Mouse (Mus musculus): Measurements from ENCODE around the gene Arrdc5.

Gene Arrdc5

DNA sequence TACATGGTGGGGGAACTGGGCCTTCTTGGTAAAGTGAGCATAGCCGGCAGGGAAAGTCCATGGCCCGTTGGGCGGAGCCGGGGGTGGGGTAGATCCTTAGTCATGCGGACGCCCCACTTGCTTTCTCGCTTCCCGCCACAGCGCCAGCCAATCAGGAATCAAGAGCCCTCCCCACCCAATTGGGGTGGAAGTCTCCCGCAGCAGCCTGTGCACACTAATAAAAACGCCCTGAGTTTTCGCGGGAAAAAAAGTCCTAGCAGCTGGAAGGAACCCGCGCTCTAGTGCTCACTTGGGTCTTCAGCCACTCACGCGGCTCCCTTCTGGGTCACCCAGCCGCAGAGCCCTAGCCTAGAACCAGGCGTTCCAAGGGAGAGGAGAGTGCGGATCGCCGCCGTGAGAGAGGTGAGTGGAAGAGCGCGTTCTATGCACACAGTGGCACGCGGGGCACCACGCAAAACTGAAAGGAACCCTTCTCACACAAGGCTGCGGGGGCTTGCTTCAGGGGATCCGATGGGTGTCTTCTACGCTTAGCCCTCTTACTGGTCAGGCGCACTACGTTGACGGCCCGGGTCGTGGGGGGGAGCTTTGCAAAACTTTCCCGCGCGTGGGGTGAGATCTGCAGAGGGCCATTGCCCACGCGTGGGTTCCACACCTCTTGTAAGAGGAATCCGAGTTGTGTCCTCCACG is 3.2 kb upstream of the Arrdc5 start, which contains the start of gene Uhrf1:
TSS of gene Uhrf1 (plus strand) at position 162 of the 687 bp plus-strand sequence.
- peak; percentile 23 for DNase-seq

GRCm38 (mm10) chr17:56302363-56302996 is 2.4 kb upstream of the Arrdc5 start:
- DNase-seq: no peak

- DNase-seq: no peak
Observed at GRCm38 (mm10) chr17:56298238-56298637, 1.8 kb downstream of the Arrdc5 start.

DNA sequence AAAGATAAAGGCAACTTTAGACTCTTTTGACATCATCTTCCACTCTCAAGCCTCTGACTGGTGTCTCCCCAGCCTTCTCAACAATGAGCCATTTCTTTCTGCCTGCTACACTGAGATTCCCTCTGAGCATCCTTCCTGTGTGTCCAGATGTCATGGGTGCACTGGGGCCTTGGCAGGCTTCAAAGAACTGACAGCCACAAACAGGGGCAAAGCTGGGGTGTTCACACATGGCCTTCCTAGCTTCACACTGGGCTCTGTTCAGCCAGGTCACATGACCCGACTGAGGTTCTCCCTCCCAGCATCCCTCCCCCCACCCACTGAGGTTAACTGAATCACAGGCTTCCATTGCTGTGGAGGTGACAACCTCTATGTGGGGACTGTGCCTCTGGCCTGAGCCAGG is 3.9 kb downstream of the Arrdc5 start:
- DNase-seq: no peak

GRCm38 (mm10) chr17:56294241-56294640 is 5.8 kb downstream of the Arrdc5 start:
- peak; percentile 46 for DNase-seq

DNA sequence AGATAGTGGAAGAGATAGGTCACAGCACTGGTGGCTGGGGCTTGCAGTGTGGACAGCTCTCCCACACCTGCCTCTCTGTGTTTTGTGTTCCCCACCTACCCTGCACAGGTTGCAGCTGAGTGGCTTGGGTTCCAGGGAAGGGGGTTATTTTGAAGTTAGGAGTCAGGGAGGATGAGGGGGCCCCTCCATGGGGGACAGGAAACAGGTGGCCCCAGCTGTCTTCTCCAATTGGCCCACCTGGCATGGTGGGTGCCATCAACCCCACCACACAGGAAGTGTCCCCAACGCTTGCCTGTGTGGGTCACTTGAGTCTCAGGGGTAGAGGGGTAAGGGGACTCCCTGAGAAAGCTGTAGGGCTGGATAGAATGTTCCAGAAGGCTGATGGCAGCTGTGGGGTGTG is 6.8 kb downstream of the Arrdc5 start:
- no peak for DNase-seq

DNA sequence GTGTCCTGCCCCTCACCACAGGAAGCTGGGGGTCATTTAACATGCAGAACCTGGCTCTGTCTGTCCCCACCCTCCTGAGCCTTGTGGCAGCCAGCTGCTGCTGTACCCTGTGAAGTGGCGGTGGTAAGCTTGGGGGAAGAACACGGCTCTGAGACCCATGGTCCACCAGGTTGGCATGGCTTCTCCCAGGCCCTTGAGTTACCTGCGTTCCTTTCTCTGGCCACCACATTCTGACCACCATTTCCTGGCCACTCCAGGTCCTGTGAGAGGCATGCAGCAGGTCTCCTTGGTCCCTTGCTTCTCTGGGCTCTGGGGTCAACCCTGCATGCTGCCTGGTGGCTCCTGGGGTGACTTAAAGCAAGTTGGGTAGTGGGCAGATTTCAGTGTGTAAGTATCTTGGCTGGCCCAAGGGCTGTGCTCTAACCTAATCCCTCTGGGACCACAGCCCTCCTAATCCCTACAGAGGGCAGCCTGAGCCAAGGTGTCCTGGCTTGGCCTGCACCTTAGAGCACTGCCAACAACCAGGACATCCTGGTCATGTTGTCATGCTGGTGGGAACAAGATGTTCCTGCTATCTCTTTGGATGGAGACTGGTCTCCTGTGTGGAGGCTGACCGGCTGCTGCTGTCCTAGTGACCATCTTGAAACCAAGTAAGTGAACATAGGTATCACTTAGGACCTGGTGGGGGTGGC is 7.4 kb downstream of the Arrdc5 start, which contains the start of gene Plin3:
TSS of gene Plin3 (minus strand) at position 343 of the 692 bp plus-strand sequence.
- no peak for DNase-seq

DNA sequence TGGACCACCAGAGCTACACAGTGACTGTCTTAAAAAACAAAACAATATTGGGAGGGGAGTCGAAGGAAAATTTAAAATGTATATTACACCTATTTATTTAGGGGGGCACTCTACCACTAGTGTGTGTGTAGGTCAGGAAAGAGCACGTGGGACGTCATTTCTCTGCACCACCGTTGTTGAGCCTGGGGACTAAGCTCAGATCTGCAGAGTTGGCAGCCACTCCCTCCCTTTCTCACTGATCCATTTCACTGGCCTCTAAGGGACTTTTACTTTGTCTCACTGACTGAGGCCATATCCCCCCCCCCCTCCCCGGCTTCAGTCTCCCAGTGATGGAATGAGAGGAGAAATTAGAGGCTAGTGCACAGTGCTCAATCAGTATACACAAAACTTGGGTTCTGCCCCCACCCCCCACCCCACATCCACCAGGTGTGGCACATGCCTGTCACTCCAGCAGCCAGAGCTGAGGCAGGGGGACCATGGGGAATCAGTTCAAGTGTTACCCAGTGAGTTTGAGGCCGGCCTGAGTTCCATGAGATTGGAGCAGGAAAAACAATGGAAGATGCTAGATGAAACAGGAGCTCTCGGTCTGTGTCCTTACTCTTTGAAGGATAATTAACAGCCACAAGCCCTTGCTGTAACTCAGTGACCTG is 8.1 kb downstream of the Arrdc5 start:
- no peak for DNase-seq

- peak; percentile 76 for DNase-seq
Observed at GRCm38 (mm10) chr17:56291171-56291511, 8.9 kb downstream of the Arrdc5 start.

DNA sequence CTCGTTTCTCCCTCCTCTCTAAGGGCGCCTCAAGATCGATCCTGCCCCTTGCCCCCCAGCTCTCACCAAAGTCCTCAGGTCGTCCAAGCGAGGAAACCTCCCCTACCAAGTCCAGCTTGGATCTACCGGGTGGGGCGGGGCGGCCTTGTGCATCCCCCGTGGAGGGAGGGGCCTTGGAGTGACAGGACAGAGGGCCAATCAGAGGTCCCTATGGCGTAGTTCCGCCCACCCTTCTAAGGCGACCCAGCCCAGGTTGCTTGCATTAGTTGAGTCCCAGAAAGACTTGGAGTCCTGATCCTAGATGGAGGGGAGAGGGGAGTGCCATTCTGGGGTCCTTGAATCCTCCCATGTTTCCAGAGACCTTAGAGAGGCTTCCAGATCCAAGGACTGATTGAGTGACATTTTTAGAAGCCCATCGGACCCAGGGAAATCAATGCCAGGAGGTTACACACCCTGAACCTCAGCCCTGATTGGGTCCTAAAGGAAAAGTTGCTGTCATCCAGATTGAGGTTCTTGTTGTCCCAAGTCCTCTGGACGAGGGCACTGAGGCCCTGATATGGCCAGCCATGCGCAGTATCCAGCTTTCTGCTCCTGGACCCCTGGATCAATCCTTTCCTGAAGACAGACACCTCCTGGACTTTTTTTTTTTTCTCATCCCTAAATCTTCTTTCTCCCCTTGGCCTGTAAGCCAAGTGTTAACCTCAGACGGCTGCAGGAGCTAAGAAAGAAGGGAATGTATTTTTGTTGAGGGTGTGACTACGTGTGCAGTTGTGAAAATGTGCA is 9.5 kb downstream of the Arrdc5 start:
- DNase-seq: peak; percentile 70

- no peak for DNase-seq
Observed at GRCm38 (mm10) chr17:56289371-56290331, 10.4 kb downstream of the Arrdc5 start.

DNA sequence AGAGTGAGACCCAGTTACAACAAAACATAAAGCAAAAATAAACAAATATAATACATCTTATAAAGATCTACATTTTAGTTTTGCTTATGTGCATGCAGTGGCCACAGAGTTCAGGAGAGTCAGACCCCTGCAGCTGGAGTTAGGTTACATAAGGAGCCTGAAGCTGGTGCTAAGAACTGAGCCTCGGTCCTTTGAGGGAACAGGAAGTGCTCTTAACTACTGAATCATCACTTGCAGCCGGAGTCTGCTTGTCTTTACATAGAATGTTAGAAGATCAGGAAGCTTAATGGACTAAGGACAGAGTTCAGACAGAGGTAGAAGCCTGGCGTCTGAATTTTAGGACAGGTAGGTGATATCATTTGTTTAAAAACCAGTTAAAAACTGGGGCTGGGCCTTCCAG is 11.2 kb downstream of the Arrdc5 start:
- DNase-seq: no peak

GRCm38 (mm10) chr17:56287830-56288229 is 12.3 kb downstream of the Arrdc5 start:
- DNase-seq: no peak

GRCm38 (mm10) chr17:56285995-56286394 is 14.1 kb downstream of the Arrdc5 start:
- no peak for DNase-seq

GRCm38 (mm10) chr17:56283316-56283715 is 16.8 kb downstream of the Arrdc5 start:
- DNase-seq: peak; percentile 55

DNA sequence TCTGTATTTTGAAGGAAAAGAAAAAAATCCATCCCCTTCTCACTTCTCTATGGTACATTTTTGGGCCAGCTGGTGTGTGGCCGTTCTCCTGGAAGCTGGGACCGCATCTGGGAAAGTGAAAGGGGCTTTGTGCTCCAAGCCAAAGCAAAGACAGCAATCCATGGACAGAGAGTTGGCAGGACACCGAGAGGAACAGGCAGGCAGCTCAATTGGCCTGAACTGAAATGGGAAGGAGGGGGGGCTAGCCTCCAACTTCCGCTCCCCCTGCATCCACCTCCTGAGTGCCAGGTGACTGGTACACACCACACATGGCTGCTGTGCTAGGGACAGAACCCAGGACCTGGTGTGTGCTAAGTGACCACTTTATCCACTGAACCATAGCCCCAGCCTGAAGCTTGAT is 17.3 kb downstream of the Arrdc5 start:
- no peak for DNase-seq

DNA sequence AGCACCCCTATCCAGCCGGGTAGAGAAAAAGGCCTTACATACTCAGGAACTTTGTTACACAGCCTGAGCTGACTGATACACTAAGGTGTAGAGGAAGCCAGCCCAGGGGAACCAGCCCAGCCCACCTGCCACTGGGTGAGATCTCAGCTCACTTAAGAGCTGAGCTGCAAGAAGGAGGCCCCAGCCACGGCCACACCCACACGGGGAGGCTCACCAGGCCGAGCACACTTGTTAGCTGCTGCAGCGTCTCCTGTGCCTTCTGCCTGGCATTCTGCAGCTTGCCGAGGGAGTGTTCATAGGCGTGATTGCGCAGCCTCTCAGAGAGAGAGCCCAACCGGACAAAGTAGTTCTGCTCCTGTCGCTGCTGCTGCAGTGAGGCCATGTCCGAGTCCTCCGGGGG is 18.9 kb downstream of the Arrdc5 start:
- no peak for DNase-seq

- DNase-seq: no peak
Observed at GRCm38 (mm10) chr17:56279481-56280155, 20.5 kb downstream of the Arrdc5 start.

GRCm38 (mm10) chr17:56278340-56278739 is 21.7 kb downstream of the Arrdc5 start:
- no peak for DNase-seq

DNA sequence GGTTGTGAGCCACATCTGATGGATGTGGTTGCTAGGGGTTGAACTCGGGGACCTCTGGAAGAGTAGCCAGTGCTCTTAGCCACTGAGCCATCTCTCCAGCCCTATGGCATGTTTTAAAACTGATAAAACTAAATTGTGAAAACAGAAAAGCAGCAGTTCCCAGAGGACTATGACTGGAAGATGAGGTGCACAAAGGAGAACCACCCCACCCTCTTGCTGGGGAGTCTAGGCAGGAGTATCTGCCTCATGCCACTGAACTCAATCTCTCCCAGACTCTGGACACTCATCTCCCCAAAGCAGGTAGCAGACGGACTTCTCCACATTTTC is 22.6 kb downstream of the Arrdc5 start:
- DNase-seq: no peak
